Mouse (Mus musculus) subcutaneous adipose tissue, adult 2 months (tissue): ENCODE measurements around the gene Gja3. TPM values are rescaled to one million over a fixed set of nuclear protein-coding genes. Genes with fewer than 3 reads are reported as not detected.

Source experiments
- polyA plus RNA-seq: library from polyadenylated mRNA; depleted of rRNA; stranded (reverse); fragments of >200 nt; gene quantifications from 2 replicates; pipeline ENCODE4 v1.2.3, GENCODE M21; 2012; ENCODE audit warnings: low replicate concordance; rRNA removed

The Gja3 gene
- 0.82 TPM in 1 of 2 replicates, not detected in the other for polyA plus RNA-seq

GRCm38 (mm10) chr14:57057563-57058321 is at the start of gene Gja3:
Gene Gja3, minus strand, starts transcription at chr14:57058100.

GRCm38 (mm10) chr14:57104106-57105023 is 46.5 kb upstream of the Gja3 start, which contains the start of gene Gjb2:
Gene Gjb2, minus strand, starts transcription at chr14:57104702.

Other genes starting within 250 kb of the Gja3 start
- 7.7 TPM in 2 replicates for gene Zmym5, start 246.4 kb downstream of the Gja3 start, polyA plus RNA-seq
- 8.0 and 13.6 TPM in 2 replicates for gene Zmym2, start 171.4 kb downstream of the Gja3 start, polyA plus RNA-seq
- gene Gjb2, start 46.6 kb upstream of the Gja3 start, polyA plus RNA-seq: 0.13 and 18.2 TPM in 2 replicates
- not detected in 2 replicates for gene Gm4491, start 57.8 kb upstream of the Gja3 start, polyA plus RNA-seq
- gene Gjb6, start 75.5 kb upstream of the Gja3 start, polyA plus RNA-seq: 1.0 TPM in 1 of 2 replicates, not detected in the other